Mouse (Mus musculus): ENCODE measurements at regions not wholly inside any gene's neighbourhood (a gene's known extent, or its start where the extent isn't known, plus 50 kb on each side); places are given as distances from the start of the nearest gene placed in this dataset.

DNA sequence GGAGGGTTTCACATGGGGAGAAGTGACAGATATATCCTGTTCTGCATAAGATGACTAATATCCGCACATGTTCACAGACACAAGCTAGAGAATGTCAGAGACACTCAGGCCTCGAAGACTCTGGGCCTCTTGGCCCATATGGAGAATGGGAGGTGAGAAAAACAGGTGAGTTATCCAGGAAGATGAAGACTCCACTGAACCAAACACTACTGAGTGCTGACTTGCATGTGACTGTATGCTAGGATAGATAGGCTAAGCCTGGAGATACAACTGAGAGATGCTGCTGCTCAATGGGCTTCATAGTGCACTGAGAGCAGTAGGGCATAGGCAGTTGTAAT, 98.2 kb upstream of the Otud7a start:
- no peak for TF ChIP-seq POLR2A (IDR thresholded peaks at IDR 0.05; ENCODE audit: borderline replicate concordance, extremely low read depth, low read depth, low read length)
- TF ChIP-seq CTCF (IDR thresholded peaks at IDR 0.05; ENCODE audit: insufficient read depth, low read length): no peak
